Mouse (Mus musculus): ENCODE results near the gene Sp1.

Gene Sp1

GRCm38 (mm10) chr15:102473246-102473645, 67.3 kb downstream of the Sp1 start:
- in situ Hi-C loops (cut with MboI, MseI): no loop called here

GRCm38 (mm10) chr15:102474520-102474919, 68.6 kb downstream of the Sp1 start:
- in situ Hi-C loops (cut with MboI, MseI): no loop called here

GRCm38 (mm10) chr15:102483136-102483535, 77.2 kb downstream of the Sp1 start:
- in situ Hi-C loops (cut with MboI, MseI): no loop called here

GRCm38 (mm10) chr15:102485853-102486252, 79.9 kb downstream of the Sp1 start:
- in situ Hi-C loops (cut with MboI, MseI): no loop called here
